Mouse (Mus musculus) liver, embryonic 13.5 days (tissue): ENCODE measurements around the gene Cog5. TPM values are rescaled to one million over a fixed set of nuclear protein-coding genes. Genes with fewer than 3 reads are reported as not detected.
"Not testable (repeated sequence)": the region's sequence is repeated elsewhere in the genome, so short reads cannot be mapped to it uniquely, and the experiment has no call there.

Experiments
- ATAC-seq: fragments of 200-750 bp; cut with Nextera tagmentation; 2 replicates; pipeline ENCODE4 v1.8.0; 2017; ENCODE audit warnings: low read depth, mild to moderate bottlenecking, moderate number of reproducible peaks, moderate library complexity
- DNase-seq: peaks from one replicate; pipeline ENCODE4 v3.0.0; 2022
- H3K27ac ChIP-seq: fragments of 300-500 bp; sonication (generic); 2 replicates; pipeline ENCODE4 v1.5.1; 2015; ENCODE audit warnings: moderate library complexity, mild to moderate bottlenecking, inconsistent platforms
- H3K27me3 ChIP-seq: fragments of 300-500 bp; sonication (generic); 2 replicates; pipeline ENCODE4 v1.6.1; 2015; ENCODE audit warnings: mild to moderate bottlenecking, inconsistent platforms
- H3K36me3 ChIP-seq: fragments of 300-500 bp; sonication (generic); 2 replicates; pipeline ENCODE4 v1.6.1; 2015; ENCODE audit warnings: mild to moderate bottlenecking, inconsistent platforms
- H3K4me1 ChIP-seq: fragments of 300-500 bp; sonication (generic); replicated peaks from 2 replicates; pipeline ENCODE4 v1.6.1; 2015; ENCODE audit warnings: inconsistent platforms
- H3K4me2 ChIP-seq: fragments of 300-500 bp; sonication (generic); 2 replicates; pipeline ENCODE4 v1.6.1; 2015; ENCODE audit warnings: inconsistent platforms, mild to moderate bottlenecking, moderate library complexity
- H3K4me3 ChIP-seq: fragments of 300-500 bp; sonication (generic); replicated peaks from 2 replicates; pipeline ENCODE4 v1.5.1; 2015; ENCODE audit warnings: mild to moderate bottlenecking, inconsistent platforms
- H3K9ac ChIP-seq: fragments of 300-500 bp; sonication (generic); 2 replicates; pipeline ENCODE4 v1.6.1; 2015; ENCODE audit warnings: mild to moderate bottlenecking, inconsistent platforms
- H3K9me3 ChIP-seq: fragments of 300-500 bp; sonication (generic); replicated peaks from 2 replicates; pipeline ENCODE4 v1.6.1; 2016; ENCODE audit warnings: inconsistent platforms
- WGBS: fragments of 180-500 bp; shearing (Covaris S2); methylation state at CpG from one replicate; pipeline ENCODE4 v1.1.7; 2015; ENCODE audit not compliant: insufficient replicate concordance; 5-methylcytosine and 5-hydroxymethylcytosine counted together
- polyA plus RNA-seq: library from polyadenylated mRNA; unstranded; fragments of >200 nt; fragmentation: Nextera tagmentation; extraction: Ambion mirVana; gene quantifications from 2 replicates; pipeline ENCODE4 v1.2.1, GENCODE M21; 2015

The Cog5 gene
- polyA plus RNA-seq = 8.0 and 9.3 TPM in 2 replicates

DNA sequence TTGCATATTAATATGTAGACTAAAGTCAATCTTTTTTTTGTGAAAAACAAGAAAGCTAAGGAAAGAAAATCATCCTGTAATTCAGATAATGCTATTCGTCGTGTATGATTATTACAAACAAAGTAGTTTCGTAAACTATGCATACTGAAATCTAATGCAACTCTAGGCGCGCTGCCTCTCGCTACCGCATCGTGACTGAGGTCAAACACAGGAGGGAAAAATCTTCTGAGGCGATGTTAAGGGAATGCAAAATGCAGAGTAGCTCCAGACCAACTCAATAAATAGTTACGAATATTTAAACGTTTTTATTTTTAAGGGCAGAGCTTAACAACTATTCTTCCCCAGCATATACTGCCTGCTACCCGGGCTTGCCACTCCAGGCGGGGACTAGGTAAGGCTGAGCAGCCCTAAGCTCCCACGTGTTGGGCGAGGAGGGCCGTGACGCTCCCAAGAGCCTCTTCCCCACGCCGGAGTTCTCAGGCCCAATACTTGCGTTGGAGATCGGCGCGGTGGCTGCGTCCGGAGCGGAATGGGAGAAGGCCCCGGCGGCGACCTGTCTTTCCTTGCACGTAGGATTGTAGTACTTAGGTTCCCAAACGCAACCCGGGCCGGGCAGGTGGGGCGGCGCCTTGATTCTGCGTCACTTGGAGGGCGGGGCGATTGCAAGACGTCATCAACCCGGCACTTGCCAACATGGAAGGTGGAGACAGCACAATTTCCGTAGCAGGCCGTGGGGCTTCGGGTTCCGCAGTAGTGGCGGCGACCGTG is at the start of gene Cog5, which contains the start of gene Dus4l:
Cog5 (plus strand) TSS at position 673 of the 768 bp plus-strand sequence.
Dus4l (minus strand) TSS at position 630 of the 768 bp plus-strand sequence.
- no peaks in the 10 kb centered on the region for H3K27me3 ChIP-seq
- H3K9ac ChIP-seq = peak within 1 kb of the TSS; percentile 84
- H3K4me1 ChIP-seq = peaks cover 11% of the 10 kb centered on the region
- no peaks in the 10 kb centered on the region; the same call in 1 of the 2 replicates for H3K36me3 ChIP-seq
- peak within 1 kb of the TSS; percentile 82 for H3K4me2 ChIP-seq
- H3K9me3 ChIP-seq = no peaks in the 10 kb centered on the region
- peak within 1 kb of the TSS; percentile 87 for H3K4me3 ChIP-seq
- peak within 1 kb of the TSS; percentile 81 for H3K27ac ChIP-seq
- DNase-seq = peak; percentile 93
- ATAC-seq = peak; percentile 93
- WGBS = under 1% methylated on average over 47 of the region's 47 CpGs

GRCm38 (mm10) chr12:31604894-31605293 is 49.8 kb upstream of the Cog5 start:
- no peak for ATAC-seq
- DNase-seq = no peak
- 84% methylated on average over 3 of the region's 3 CpGs for WGBS

GRCm38 (mm10) chr12:31608138-31608537 is 46.5 kb upstream of the Cog5 start:
- H3K36me3 ChIP-seq = peaks cover 2% of the 10 kb centered on the region; the same call in 1 of the 2 replicates
- no peak for DNase-seq
- H3K4me3 ChIP-seq = no peak overlapping the region
- no peaks in the 10 kb centered on the region for H3K27me3 ChIP-seq
- no peak overlapping the region for H3K9ac ChIP-seq
- no peak overlapping the region for H3K27ac ChIP-seq
- H3K4me2 ChIP-seq = no peak overlapping the region
- ATAC-seq = no peak
- 55% methylated on average over 3 of the region's 3 CpGs for WGBS
- H3K9me3 ChIP-seq = no peaks in the 10 kb centered on the region
- H3K4me1 ChIP-seq = no peaks in the 10 kb centered on the region

More at GRCm38 (mm10) chr12:31604894-31605293, 49.8 kb upstream of the Cog5 start:
- no peak overlapping the region for H3K27ac ChIP-seq
- no peak overlapping the region for H3K4me3 ChIP-seq
- no peaks in the 10 kb centered on the region for H3K27me3 ChIP-seq
- H3K4me2 ChIP-seq = no peak overlapping the region
- no peaks in the 10 kb centered on the region for H3K4me1 ChIP-seq
- no peaks in the 10 kb centered on the region for H3K36me3 ChIP-seq
- no peak overlapping the region for H3K9ac ChIP-seq
- no peaks in the 10 kb centered on the region for H3K9me3 ChIP-seq

DNA sequence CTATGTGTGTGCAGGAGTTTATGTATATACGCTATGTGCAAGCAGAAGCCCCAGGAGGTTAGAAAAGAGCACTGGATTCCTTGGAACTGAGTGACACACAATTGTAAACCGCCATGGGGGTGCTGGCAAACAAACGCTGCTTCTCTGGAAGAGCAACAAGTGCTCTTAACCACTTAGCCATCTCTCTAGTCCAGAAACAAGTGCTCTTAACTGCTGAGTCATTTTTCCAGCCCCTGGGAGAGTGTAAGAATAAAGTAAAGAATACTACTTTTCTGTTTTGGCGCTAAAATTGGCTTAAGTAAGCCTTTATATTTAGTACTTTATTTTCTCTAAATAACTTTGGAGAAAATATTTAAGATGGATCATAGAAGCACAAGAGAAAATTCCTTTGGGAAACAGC is 41.3 kb upstream of the Cog5 start:
- Histone ChIP-seq H3K9ac (no peak overlapping the region), H3K4me2 (no peak overlapping the region), H3K27ac (no peak overlapping the region), H3K9me3 (no peaks in the 10 kb centered on the region), H3K4me3 (no peak overlapping the region), H3K4me1 (no peaks in the 10 kb centered on the region), H3K36me3 (peaks cover 21% of the 10 kb centered on the region), H3K27me3 (no peaks in the 10 kb centered on the region)
- DNase-seq (no peak), ATAC-seq (no peak)
- 75% methylated on average over 4 of the region's 4 CpGs for WGBS

GRCm38 (mm10) chr12:31620106-31620505 is 34.6 kb upstream of the Cog5 start:
- WGBS = 84% methylated on average over 8 of the region's 8 CpGs
- peaks cover 27% of the 10 kb centered on the region for H3K36me3 ChIP-seq
- H3K4me2 ChIP-seq = no peak overlapping the region
- H3K27ac ChIP-seq = no peak overlapping the region
- no peak overlapping the region for H3K4me3 ChIP-seq
- H3K9ac ChIP-seq = no peak overlapping the region
- ATAC-seq (no peak), DNase-seq (no peak)
- no peaks in the 10 kb centered on the region for H3K9me3 ChIP-seq
- H3K4me1 ChIP-seq = no peaks in the 10 kb centered on the region
- no peaks in the 10 kb centered on the region for H3K27me3 ChIP-seq

GRCm38 (mm10) chr12:31625016-31625415 is 29.7 kb upstream of the Cog5 start:
- no peak overlapping the region for H3K4me3 ChIP-seq
- DNase-seq (no peak), ATAC-seq (no peak)
- H3K4me1 ChIP-seq = no peaks in the 10 kb centered on the region
- H3K27me3 ChIP-seq = no peaks in the 10 kb centered on the region
- H3K9me3 ChIP-seq = no peaks in the 10 kb centered on the region
- no peak overlapping the region for H3K27ac ChIP-seq
- WGBS = 82% methylated on average over 1 of the region's 1 CpGs
- peaks cover 32% of the 10 kb centered on the region for H3K36me3 ChIP-seq
- H3K9ac ChIP-seq = no peak overlapping the region
- no peak overlapping the region for H3K4me2 ChIP-seq

- H3K27me3 ChIP-seq, H3K9me3 ChIP-seq, H3K27ac ChIP-seq, H3K4me3 ChIP-seq, ATAC-seq, H3K4me1 ChIP-seq, H3K4me2 ChIP-seq, H3K9ac ChIP-seq, DNase-seq: not testable (repeated sequence)
- H3K36me3 ChIP-seq = peaks cover 25% of the 10 kb centered on the region
- WGBS = 80% methylated on average over 9 of the region's 9 CpGs
These were observed 26.3 kb upstream of the Cog5 start for GRCm38 (mm10) chr12:31628396-31628795.

- WGBS = 1% methylated on average over 13 of the region's 13 CpGs
- Histone ChIP-seq H3K27me3 (no peaks in the 10 kb centered on the region), H3K4me1 (peaks cover 22% of the 10 kb centered on the region), H3K36me3 (peaks cover 5% of the 10 kb centered on the region; the same call in 1 of the 2 replicates), H3K4me3 (peak overlapping the region; percentile 68), H3K27ac (peak overlapping the region; percentile 70), H3K9ac (peak overlapping the region; percentile 85), H3K9me3 (no peaks in the 10 kb centered on the region), H3K4me2 (peak overlapping the region; percentile 89)
- peak; percentile 23 for DNase-seq
- ATAC-seq = peak; percentile 58
These were observed 20.7 kb upstream of the Cog5 start for GRCm38 (mm10) chr12:31633970-31634342.

DNA sequence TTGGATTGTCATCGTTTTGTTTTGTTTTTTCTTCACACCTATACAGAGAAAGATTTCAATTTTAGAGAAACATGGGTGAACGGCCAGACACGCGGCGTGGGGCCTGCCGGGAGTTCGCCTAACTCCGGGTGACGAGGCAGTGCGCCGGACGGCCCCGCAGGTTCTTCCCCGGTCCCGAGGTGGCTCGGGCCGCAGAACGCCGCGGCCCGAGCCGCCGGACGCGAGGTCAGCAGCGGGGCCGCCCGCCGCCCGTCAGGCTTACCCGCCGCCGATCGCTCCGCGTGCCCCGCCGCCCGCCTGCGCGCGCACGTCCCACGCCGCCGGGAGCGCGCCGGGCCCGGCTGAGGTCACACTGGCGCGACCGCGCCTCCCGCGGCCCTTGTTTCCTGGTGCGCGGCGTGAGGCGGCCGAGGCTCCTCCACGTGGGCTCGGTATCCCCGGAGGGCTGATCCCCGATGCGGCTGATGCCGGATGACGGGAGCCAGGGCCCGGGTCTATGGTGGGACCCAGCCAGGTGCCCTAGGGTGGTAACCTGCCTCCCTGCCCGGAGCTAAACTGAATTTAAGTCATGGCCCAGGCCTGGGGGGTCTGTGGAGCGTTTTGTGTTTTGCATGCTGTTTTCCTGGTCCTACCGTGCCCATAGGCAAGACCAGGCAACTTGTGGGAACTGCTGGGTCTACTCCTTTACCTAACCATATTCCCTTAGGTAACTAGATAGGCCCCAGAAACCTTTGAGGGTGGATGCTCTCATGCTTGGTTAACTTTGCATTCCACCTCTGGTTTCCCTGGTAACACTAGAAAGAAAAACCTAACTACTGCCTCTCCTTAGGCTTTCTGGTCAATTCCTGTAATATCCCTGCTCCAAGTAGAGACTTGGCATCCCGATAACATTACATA is 20.1 kb upstream of the Cog5 start, which contains the start of gene Bcap29:
Bcap29 (minus strand) TSS at position 316 of the 897 bp plus-strand sequence.
- H3K9ac ChIP-seq = peak within 1 kb of the TSS; percentile 85
- peaks cover 5% of the 10 kb centered on the region; the same call in 1 of the 2 replicates for H3K36me3 ChIP-seq
- peak within 1 kb of the TSS; percentile 70 for H3K27ac ChIP-seq
- peaks cover 22% of the 10 kb centered on the region for H3K4me1 ChIP-seq
- H3K9me3 ChIP-seq = no peaks in the 10 kb centered on the region
- H3K4me2 ChIP-seq = peak within 1 kb of the TSS; percentile 89
- 2% methylated on average over 73 of the region's 73 CpGs for WGBS
- H3K27me3 ChIP-seq = no peaks in the 10 kb centered on the region
- ATAC-seq (peak; percentile 93), DNase-seq (peak; percentile 73)
- H3K4me3 ChIP-seq = peak within 1 kb of the TSS; percentile 68

DNA sequence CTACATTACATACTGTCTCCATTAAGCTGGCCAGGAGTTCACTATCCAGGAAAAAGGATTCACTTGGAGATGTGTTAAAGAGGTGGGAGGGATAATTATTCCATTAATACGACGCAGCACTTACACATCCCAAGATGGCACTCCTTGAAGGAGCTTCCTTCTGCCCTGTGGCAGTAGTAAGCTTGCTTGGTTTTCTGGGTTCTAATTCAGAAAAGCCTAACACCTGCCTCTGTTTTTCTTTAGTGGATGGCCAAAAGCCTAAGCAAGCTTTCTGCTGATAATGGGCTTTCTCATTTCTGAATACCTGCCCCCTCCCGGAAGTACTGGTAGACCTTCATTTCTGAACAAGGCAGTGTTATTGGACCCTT is 19.4 kb upstream of the Cog5 start:
- no peak for DNase-seq
- 77% methylated on average over 3 of the region's 3 CpGs for WGBS
- Histone ChIP-seq H3K9ac (peak overlapping the region; percentile 85; the same call in 1 of the 2 replicates), H3K27ac (no peak overlapping the region), H3K27me3 (no peaks in the 10 kb centered on the region), H3K4me1 (peaks cover 22% of the 10 kb centered on the region), H3K4me2 (peak overlapping the region; percentile 89), H3K4me3 (peak overlapping the region; percentile 68), H3K9me3 (no peaks in the 10 kb centered on the region), H3K36me3 (no peaks in the 10 kb centered on the region)
- no peak for ATAC-seq

GRCm38 (mm10) chr12:31653611-31654010 is 1.1 kb upstream of the Cog5 start:
- Histone ChIP-seq H3K4me1 (peaks cover 11% of the 10 kb centered on the region), H3K36me3 (no peaks in the 10 kb centered on the region; the same call in 1 of the 2 replicates), H3K27ac (no peak overlapping the region), H3K9me3 (no peaks in the 10 kb centered on the region), H3K4me3 (peak overlapping the region; percentile 87), H3K4me2 (peak overlapping the region; percentile 56), H3K9ac (peak overlapping the region; percentile 56; the same call in 1 of the 2 replicates), H3K27me3 (no peaks in the 10 kb centered on the region)
- 56% methylated on average over 5 of the region's 5 CpGs for WGBS
- DNase-seq = no peak
- ATAC-seq = no peak
